Comparison of ENCODE assay signal across 39 mouse cellular contexts in genomic region chr14:31596408-31596807, GRCm38 (mm10). TPM values are rescaled to one million over a fixed set of nuclear protein-coding genes. Genes with fewer than 3 reads are reported as not detected.
DNase-seq lines count a peak whose midpoint lies in the region; ATAC-seq and TF ChIP-seq lines count a peak whose summit lies in the region.
"Had no signal": no experiment of that assay in that cellular context is flagged by ENCODE, and none has a peak within 500 bp of the region (broad histone marks: within the 10 kb centered on the region; RNA-seq: fewer than 3 reads in every experiment).

No protein-coding gene starts in this region.

- 58% methylated on average over 7 of the region's 7 CpGs for WGBS in liver, embryonic 11.5 days
- 12% methylated on average over 7 of the region's 7 CpGs for WGBS in bone marrow, adult 2 months
- WGBS in liver, embryonic 15.5 days (ENCODE audit: insufficient replicate concordance): 44% methylated on average over 7 of the region's 7 CpGs
- 61% methylated on average over 7 of the region's 7 CpGs for WGBS in lung, adult 2 months

- no peaks in the 10 kb centered on the region for H3K4me1 ChIP-seq in liver, embryonic 11.5 days (replicated peaks; ENCODE audit: control insufficient read depth, insufficient read depth, low read length)
- peaks cover 1% of the 10 kb centered on the region; the same call in 1 of the 2 replicates for H3K4me1 ChIP-seq in bone marrow, adult 2 months (ENCODE audit: control insufficient read depth, insufficient read depth, low read length)
- peaks cover 4% of the 10 kb centered on the region for H3K4me1 ChIP-seq in liver, embryonic 15.5 days (replicated peaks)
- no peaks in the 10 kb centered on the region for H3K4me1 ChIP-seq in lung, adult 2 months (ENCODE audit: control insufficient read depth, insufficient read depth, low read length)
- H3K4me1 ChIP-seq: forebrain, embryonic 12.5 days; heart, embryonic 12.5 days; hindbrain, embryonic 10.5 days; intestine, embryonic 15.5 days; lung, embryonic 15.5 days had no signal

- peak; percentile 15 for DNase-seq in liver
- no peak for DNase-seq in liver, embryonic 11.5 days (ENCODE audit: low spot score)
- no peak for DNase-seq in lung, adult 2 months
- DNase-seq in ovary, postnatal 36 days (ENCODE audit: low spot score): no peak
- DNase-seq in frontal cortex, adult 2 months (ENCODE audit: extremely low spot score in 1 of 2, low spot score in 1 of 2): no peak
- DNase-seq: adrenal gland, postnatal 10 days; cerebellum, adult 11-12 months; cerebellum, adult 9-11 months; forebrain, postnatal 0 days; gastrocnemius, postnatal 36 days; heart, adult 2 months; kidney, adult 9 months; kidney, postnatal 10 days; midbrain, embryonic 14.5 days; right cerebral cortex, adult 18-20 months; right cerebral cortex, postnatal 4 days; thymus, adult 18-20 months; thymus, postnatal 25 days had no signal

- no peaks in the 10 kb centered on the region for H3K27me3 ChIP-seq in liver, embryonic 11.5 days (replicated peaks; ENCODE audit: control insufficient read depth, insufficient read depth, low read length)
- H3K27me3 ChIP-seq in liver, embryonic 15.5 days: no peaks in the 10 kb centered on the region
- H3K27me3 ChIP-seq: forebrain, embryonic 12.5 days; heart, embryonic 12.5 days; intestine, embryonic 15.5 days; limb, embryonic 15.5 days; lung, embryonic 15.5 days had no signal

- no peak overlapping the region for H3K9ac ChIP-seq in liver, embryonic 11.5 days (ENCODE audit: low read depth, low read length)
- H3K9ac ChIP-seq in liver, embryonic 15.5 days: no peak overlapping the region
- H3K9ac ChIP-seq: forebrain, embryonic 12.5 days; forebrain, postnatal 0 days; heart, embryonic 12.5 days; intestine, embryonic 15.5 days; limb, embryonic 15.5 days; lung, embryonic 15.5 days had no signal

- no peak overlapping the region for H3K4me2 ChIP-seq in liver, embryonic 11.5 days
- no peak overlapping the region for H3K4me2 ChIP-seq in liver, embryonic 15.5 days
- H3K4me2 ChIP-seq: forebrain, embryonic 12.5 days; heart, embryonic 12.5 days; intestine, embryonic 15.5 days; limb, embryonic 15.5 days; lung, embryonic 15.5 days had no signal

- no peak overlapping the region for H3K4me3 ChIP-seq in liver, embryonic 11.5 days (ENCODE audit: low read depth, low read length)
- H3K4me3 ChIP-seq in bone marrow, adult 2 months (replicated peaks; ENCODE audit: control insufficient read depth, low read depth, low read length): no peak overlapping the region
- no peak overlapping the region for H3K4me3 ChIP-seq in liver, embryonic 15.5 days (replicated peaks)
- H3K4me3 ChIP-seq in lung, adult 2 months (replicated peaks; ENCODE audit: extremely low read depth, low read depth, low read length): no peak overlapping the region
- H3K4me3 ChIP-seq: erythroblast, embryonic 14.5 days; forebrain, embryonic 12.5 days; heart, adult 2 months; heart, embryonic 12.5 days; hindbrain, embryonic 10.5 days; intestine, embryonic 15.5 days; limb, embryonic 10.5 days; limb, embryonic 15.5 days; lung, embryonic 15.5 days had no signal

- no peak for TF ChIP-seq POLR2A in bone marrow, adult 2 months (IDR thresholded peaks at IDR 0.05; ENCODE audit: borderline replicate concordance, control insufficient read depth, low read depth, low read length)
- no peak for TF ChIP-seq POLR2A in lung, adult 2 months (IDR thresholded peaks at IDR 0.05; ENCODE audit: borderline replicate concordance, extremely low read depth, low read depth, low read length)

- H3K27ac ChIP-seq in liver, embryonic 11.5 days (ENCODE audit: low read depth, low read length): no peak overlapping the region
- peak overlapping the region; percentile 3; the same call in 1 of the 2 replicates for H3K27ac ChIP-seq in bone marrow, adult 2 months (ENCODE audit: control insufficient read depth, insufficient read depth, low read depth, low read length, poor library complexity)
- peak overlapping the region; percentile 31; the same call in 1 of the 2 replicates for H3K27ac ChIP-seq in liver, embryonic 15.5 days (replicated peaks)
- H3K27ac ChIP-seq: forebrain, embryonic 12.5 days; heart, adult 2 months; hindbrain, embryonic 10.5 days; intestine, embryonic 15.5 days; limb, embryonic 10.5 days; limb, embryonic 15.5 days; lung, embryonic 15.5 days; stomach, postnatal 0 days had no signal

- ATAC-seq in liver, embryonic 11.5 days (replicated peaks; ENCODE audit: low FRiP score): no peak
- ATAC-seq in liver, embryonic 15.5 days (ENCODE audit: insufficient read depth): no peak
- peak; percentile 82 for ATAC-seq in megakaryocyte progenitor cell, adult 5-6 weeks (replicated peaks; ENCODE audit: poor library complexity)
- ATAC-seq: forebrain, postnatal 0 days; hindbrain, embryonic 16.5 days; intestine, embryonic 15.5 days; Patski had no signal

- no peaks in the 10 kb centered on the region for H3K9me3 ChIP-seq in liver, embryonic 11.5 days (ENCODE audit: control insufficient read depth, low read length)
- H3K9me3 ChIP-seq in liver, embryonic 15.5 days (replicated peaks): no peaks in the 10 kb centered on the region
- H3K9me3 ChIP-seq: forebrain, embryonic 12.5 days; hindbrain, embryonic 10.5 days; intestine, embryonic 15.5 days; limb, embryonic 10.5 days; limb, embryonic 15.5 days; lung, embryonic 15.5 days had no signal

- TF ChIP-seq CTCF in bone marrow, adult 2 months (IDR thresholded peaks at IDR 0.05; ENCODE audit: control insufficient read depth, insufficient read depth, low read length): no peak
- no peak for TF ChIP-seq CTCF in lung, adult 2 months (IDR thresholded peaks at IDR 0.05; ENCODE audit: insufficient read depth, low read length)

- no peaks in the 10 kb centered on the region for H3K36me3 ChIP-seq in liver, embryonic 11.5 days (ENCODE audit: control insufficient read depth, insufficient read depth, low read length)
- H3K36me3 ChIP-seq in liver, embryonic 15.5 days (replicated peaks): no peaks in the 10 kb centered on the region
- H3K36me3 ChIP-seq: forebrain, embryonic 12.5 days; heart, embryonic 12.5 days; hindbrain, embryonic 10.5 days; intestine, embryonic 15.5 days; limb, embryonic 10.5 days; limb, embryonic 15.5 days; lung, embryonic 15.5 days had no signal

RNA-seq across cellular contexts. Expression of gene Colq, which starts 5.3 kb away (rescaled TPM):
- 0.45 and 0.70 TPM in 2 replicates for polyA plus RNA-seq in liver, embryonic 11.5 days (2014; fragmentation: Nextera tagmentation; extraction: Ambion mirVana)
- polyA plus RNA-seq in bone marrow, adult 2 months (2011; ENCODE audit: insufficient read depth, insufficient read length, low replicate concordance, missing spikeins): 1.1 and 2.4 TPM in 2 replicates
- 0.28 and 0.50 TPM in 2 replicates for polyA plus RNA-seq in liver, embryonic 15.5 days (2015; fragmentation: Nextera tagmentation; extraction: Ambion mirVana)
- not detected in 2 replicates for total RNA-seq in megakaryocyte progenitor cell, adult 5-6 weeks (2015)
- 0.37 TPM in 1 of 2 replicates, not detected in the other for total RNA-seq in megakaryocyte progenitor cell, adult 5-6 weeks (2017)
- polyA plus RNA-seq in lung, adult 2 months (2012; rRNA removed): 37.6 and 55.3 TPM in 2 replicates
- 1.1 and 1.2 TPM in 2 replicates for polyA plus RNA-seq in frontal cortex, adult 2 months (2012; rRNA removed)
- total RNA-seq: MEL had no signal
- polyA plus RNA-seq: erythroblast, embryonic 14.5 days; midbrain, embryonic 14.5 days; Patski had no signal

RNA-seq across cellular contexts. Expression of gene Gm49387, which starts 44.3 kb away (rescaled TPM):
- 0.19 and 1.9 TPM in 2 replicates for polyA plus RNA-seq in liver, embryonic 11.5 days (2014; fragmentation: Nextera tagmentation; extraction: Ambion mirVana)
- polyA plus RNA-seq in bone marrow, adult 2 months (2011; ENCODE audit: insufficient read depth, insufficient read length, low replicate concordance, missing spikeins): not detected in 2 replicates
- 2.9 and 3.6 TPM in 2 replicates for polyA plus RNA-seq in liver, embryonic 15.5 days (2015; fragmentation: Nextera tagmentation; extraction: Ambion mirVana)
- not detected in 2 replicates for total RNA-seq in megakaryocyte progenitor cell, adult 5-6 weeks (2015)
- not detected in 2 replicates for total RNA-seq in megakaryocyte progenitor cell, adult 5-6 weeks (2017)
- not detected in 2 replicates for polyA plus RNA-seq in lung, adult 2 months (2012; rRNA removed)
- 0.13 TPM in 1 of 2 replicates, not detected in the other for polyA plus RNA-seq in frontal cortex, adult 2 months (2012; rRNA removed)
- total RNA-seq: forebrain, postnatal 0 days; gastrocnemius, adult 18-20 months; megakaryocyte-erythroid progenitor cell, adult 5-6 weeks; MEL; neutrophil, adult 5-6 weeks had no signal
- polyA plus RNA-seq: cortical plate, adult 2 months; erythroblast, embryonic 14.5 days; large intestine, adult 2 months; midbrain, embryonic 14.5 days; neural tube, embryonic 11.5 days had no signal

RNA-seq across cellular contexts. Expression of gene Btd, which starts 44.4 kb away (rescaled TPM):
- polyA plus RNA-seq in liver, embryonic 11.5 days (2014; fragmentation: Nextera tagmentation; extraction: Ambion mirVana): 11.4 and 13.3 TPM in 2 replicates
- polyA plus RNA-seq in bone marrow, adult 2 months (2011; ENCODE audit: insufficient read depth, insufficient read length, low replicate concordance, missing spikeins): 2.1 and 2.5 TPM in 2 replicates
- polyA plus RNA-seq in liver, embryonic 15.5 days (2015; fragmentation: Nextera tagmentation; extraction: Ambion mirVana): 11.6 and 13.2 TPM in 2 replicates
- total RNA-seq in megakaryocyte progenitor cell, adult 5-6 weeks (2015): 14.7 and 15.6 TPM in 2 replicates
- total RNA-seq in megakaryocyte progenitor cell, adult 5-6 weeks (2017): 8.1 and 14.3 TPM in 2 replicates
- polyA plus RNA-seq in lung, adult 2 months (2012; rRNA removed): 27.5 and 52.3 TPM in 2 replicates
- polyA plus RNA-seq in frontal cortex, adult 2 months (2012; rRNA removed): 16.2 and 16.6 TPM in 2 replicates

RNA-seq across cellular contexts. Expression of gene Hacl1, which starts 44.7 kb away (rescaled TPM):
- 8.1 and 10.5 TPM in 2 replicates for polyA plus RNA-seq in liver, embryonic 11.5 days (2014; fragmentation: Nextera tagmentation; extraction: Ambion mirVana)
- 11.8 and 19.6 TPM in 2 replicates for polyA plus RNA-seq in bone marrow, adult 2 months (2011; ENCODE audit: insufficient read depth, insufficient read length, low replicate concordance, missing spikeins)
- polyA plus RNA-seq in liver, embryonic 15.5 days (2015; fragmentation: Nextera tagmentation; extraction: Ambion mirVana): 11.4 and 12.7 TPM in 2 replicates
- total RNA-seq in megakaryocyte progenitor cell, adult 5-6 weeks (2015): 13.3 and 18.9 TPM in 2 replicates
- total RNA-seq in megakaryocyte progenitor cell, adult 5-6 weeks (2017): 34.8 and 35.6 TPM in 2 replicates
- polyA plus RNA-seq in lung, adult 2 months (2012; rRNA removed): 7.8 and 10.7 TPM in 2 replicates
- 10.6 TPM in 2 replicates for polyA plus RNA-seq in frontal cortex, adult 2 months (2012; rRNA removed)

Comparison
In these comparisons a context has a peak if more than half of its experiments do, and no peak if none do; other contexts are left out.
1. RNA of gene Colq, which starts 5.3 kb away (polyA plus RNA-seq): 37.6 to 55.3 TPM in lung, adult 2 months; 1.1 to 2.4 TPM in bone marrow, adult 2 months, 1.1 to 1.2 TPM in frontal cortex, adult 2 months, 0.45 to 0.70 TPM in liver, embryonic 11.5 days and 0.28 to 0.50 TPM in liver, embryonic 15.5 days; every median in the first group is over 10 times any median in the second.